8 mouse cellular contexts compared by ENCODE assay signal in genomic region chr15:99670154-99670821, GRCm38 (mm10). TPM values are rescaled to one million over a fixed set of nuclear protein-coding genes. Genes with fewer than 3 reads are reported as not detected.
A peak's percentile ranks its signal among the peaks of the same experiment; 100 is the strongest.
DNase-seq lines count a peak whose midpoint lies in the region; ATAC-seq and TF ChIP-seq lines count a peak whose summit lies in the region.

TSS of gene Asic1 (plus strand) at chr15:99670368.

- H3K4me1 ChIP-seq in ES-Bruce4 (ENCODE audit: control insufficient read depth, insufficient read depth, low read length), result no peaks in the 10 kb centered on the region
- H3K4me1 ChIP-seq in forebrain, embryonic 16.5 days (replicated peaks; ENCODE audit: control insufficient read depth, insufficient read depth, low read length), result peaks cover 51% of the 10 kb centered on the region
- 0 out of 2 replicates have a peak, but pooled peaks cover 2% of the 10 kb centered on the region for H3K4me1 ChIP-seq in lung, embryonic 14.5 days (ENCODE audit: insufficient read depth)

- WGBS in forebrain, embryonic 16.5 days, result under 1% methylated on average over 59 of the region's 74 CpGs
- under 1% methylated on average over 70 of the region's 74 CpGs for WGBS in lung, embryonic 14.5 days

- no peak within 1 kb of the TSS for H3K27ac ChIP-seq in ES-Bruce4 (ENCODE audit: insufficient read depth, low read length)
- H3K27ac ChIP-seq in forebrain, embryonic 16.5 days (ENCODE audit: low read length), result peak within 1 kb of the TSS; percentile 86
- no peak within 1 kb of the TSS for H3K27ac ChIP-seq in lung, embryonic 14.5 days (ENCODE audit: low read depth)

- DNase-seq in heart, postnatal 36 days, result peak; percentile 63 to 67
- DNase-seq in layer of hippocampus, adult 9-11 months, result peak; percentile 52
- peak; percentile 81 for DNase-seq in lung, embryonic 14.5 days
- peak; percentile 69 for DNase-seq in retina, embryonic 14.5 days (ENCODE audit: low spot score)

- peak within 1 kb of the TSS; percentile 83 for H3K9ac ChIP-seq in ES-Bruce4 (ENCODE audit: low read depth, poor library complexity, severe bottlenecking)
- H3K9ac ChIP-seq in forebrain, embryonic 16.5 days (replicated peaks; ENCODE audit: low read depth, low read length), result peak within 1 kb of the TSS; percentile 90
- peak within 1 kb of the TSS; percentile 41 for H3K9ac ChIP-seq in lung, embryonic 14.5 days

- H3K9me3 ChIP-seq in ES-Bruce4 (replicated peaks; ENCODE audit: control insufficient read depth, insufficient read depth, low read length, poor library complexity, severe bottlenecking), result no peaks in the 10 kb centered on the region
- H3K9me3 ChIP-seq in forebrain, embryonic 16.5 days (ENCODE audit: control insufficient read depth, low read length), result no peaks in the 10 kb centered on the region
- no peaks in the 10 kb centered on the region for H3K9me3 ChIP-seq in lung, embryonic 14.5 days (ENCODE audit: low read depth, low read length)

- peak within 1 kb of the TSS; percentile 46 for H3K4me3 ChIP-seq in ES-Bruce4 (ENCODE audit: low read depth, low read length)
- peak within 1 kb of the TSS; percentile 73 for H3K4me3 ChIP-seq in forebrain, embryonic 16.5 days (replicated peaks; ENCODE audit: low read length)
- H3K4me3 ChIP-seq in lung, embryonic 14.5 days (ENCODE audit: low read depth, low read length), result peak within 1 kb of the TSS; percentile 47

- TF ChIP-seq EP300 in ES-Bruce4 (IDR thresholded peaks at IDR 0.05; ENCODE audit: insufficient read depth, low read depth, low read length), result no peak

- intact Hi-C loops in heart, postnatal 36 days (cut with DNase I), result no loop called here

- no peaks in the 10 kb centered on the region for H3K36me3 ChIP-seq in ES-Bruce4 (ENCODE audit: control insufficient read depth, insufficient read depth, low read length, poor library complexity, severe bottlenecking)
- H3K36me3 ChIP-seq in forebrain, embryonic 16.5 days (ENCODE audit: control insufficient read depth, insufficient read depth), result no peaks in the 10 kb centered on the region
- H3K36me3 ChIP-seq in lung, embryonic 14.5 days (ENCODE audit: insufficient read depth), result no peaks in the 10 kb centered on the region

- 0 out of 2 replicates have a peak, but pooled peaks cover 2% of the 10 kb centered on the region for H3K27me3 ChIP-seq in ES-Bruce4 (ENCODE audit: control insufficient read depth, insufficient read depth, low read length, poor library complexity, severe bottlenecking)
- no peaks in the 10 kb centered on the region for H3K27me3 ChIP-seq in forebrain, embryonic 16.5 days (replicated peaks; ENCODE audit: control insufficient read depth, insufficient read depth, low read length)
- peaks cover 58% of the 10 kb centered on the region for H3K27me3 ChIP-seq in lung, embryonic 14.5 days (ENCODE audit: insufficient read depth, low read length)

- peak; percentile 54; the same call in 1 of the 2 replicates for ATAC-seq in cerebellum, adult (ENCODE audit: insufficient number of reproducible peaks, low FRiP score, low TSS enrichment)
- peak; percentile 67 for ATAC-seq in forebrain, embryonic 16.5 days
- peak; percentile 69 for ATAC-seq in lung, embryonic 14.5 days (ENCODE audit: insufficient read depth)
- ATAC-seq in activated CD4-positive, CD25-positive, alpha-beta regulatory T cell, adult 4 months, result no peak

- H3K4me2 ChIP-seq in forebrain, embryonic 16.5 days (ENCODE audit: low read length), result peak within 1 kb of the TSS; percentile 62
- peak within 1 kb of the TSS; percentile 94 for H3K4me2 ChIP-seq in lung, embryonic 14.5 days

- no peak for TF ChIP-seq POLR2A in ES-Bruce4 (IDR thresholded peaks at IDR 0.05; ENCODE audit: insufficient read depth, low read length)

- TF ChIP-seq CTCF in ES-Bruce4 (IDR thresholded peaks at IDR 0.05; ENCODE audit: low read depth, low read length), result no peak
- no peak for TF ChIP-seq CTCF in lung, embryonic 14.5 days (IDR thresholded peaks at IDR 0.05; ENCODE audit: low read depth)

RNA-seq across cellular contexts. Expression of gene Asic1, which starts in this region (rescaled TPM):
- 3.9 and 4.1 TPM in 2 replicates for polyA plus RNA-seq in ES-Bruce4 (2011; ENCODE audit: insufficient read depth, insufficient read length, low read depth, missing spikeins)
- polyA plus RNA-seq in forebrain, embryonic 16.5 days (2015; fragmentation: Nextera tagmentation; extraction: Ambion mirVana), result 26.2 and 37.4 TPM in 2 replicates
- under 1 TPM; 0.22 to 0.35 TPM for total RNA-seq in heart, postnatal 36 days (2021)
- 0.54 and 0.83 TPM in 2 replicates for polyA plus RNA-seq in lung, embryonic 14.5 days (2014; fragmentation: Nextera tagmentation; extraction: Ambion mirVana)
- polyA plus RNA-seq in activated CD4-positive, CD25-positive, alpha-beta regulatory T cell, adult 4 months (2017; shearing (Covaris generic)), result under 1 TPM; 0.22 to 0.32 TPM

Comparison
In these comparisons a context has a peak if more than half of its experiments do, and no peak if none do; other contexts are left out.
1. Peak in DNase-seq in heart, postnatal 36 days; RNA of the gene not detected or under 1 TPM.
2. Peak in DNase-seq, ATAC-seq, H3K4me3 ChIP-seq, H3K9ac ChIP-seq and H3K4me2 ChIP-seq in lung, embryonic 14.5 days; RNA of the gene not detected or under 1 TPM.